22 mouse cellular contexts compared by ENCODE assay signal in genomic region chr4:151859275-151859674, GRCm38 (mm10). TPM values are rescaled to one million over a fixed set of nuclear protein-coding genes. Genes with fewer than 3 reads are reported as not detected.
DNase-seq lines count a peak whose midpoint lies in the region; ATAC-seq lines count a peak whose summit lies in the region.
"Had no signal": no experiment of that assay in that cellular context is flagged by ENCODE, and none has a peak within 500 bp of the region (broad histone marks: within the 10 kb centered on the region; RNA-seq: fewer than 3 reads in every experiment).

No protein-coding gene starts in this region.

- peak overlapping the region; percentile 38 for H3K4me2 ChIP-seq in heart, embryonic 12.5 days
- peak overlapping the region; percentile 99 for H3K4me2 ChIP-seq in liver, embryonic 12.5 days
- H3K4me2 ChIP-seq: embryonic facial prominence, embryonic 15.5 days; midbrain, embryonic 11.5 days had no signal

- intact Hi-C loops in heart, postnatal 36 days (cut with DNase I) = loop anchor here (2.0 to 10.0 kb wide), 3 partner anchors 376 to 702 kb away; no protein-coding TSS in a partner anchor

- WGBS in heart, embryonic 12.5 days = 48% methylated on average over 7 of the region's 7 CpGs
- WGBS in liver, embryonic 12.5 days (ENCODE audit: insufficient replicate concordance) = 14% methylated on average over 7 of the region's 7 CpGs

- no peaks in the 10 kb centered on the region for H3K27me3 ChIP-seq in heart, embryonic 12.5 days (replicated peaks)
- no peaks in the 10 kb centered on the region for H3K27me3 ChIP-seq in megakaryocyte, embryonic 14.5 days (replicated peaks)
- H3K27me3 ChIP-seq in liver, embryonic 12.5 days (replicated peaks) = no peaks in the 10 kb centered on the region
- H3K27me3 ChIP-seq: embryonic facial prominence, embryonic 15.5 days; hindbrain, embryonic 15.5 days had no signal

- H3K9me3 ChIP-seq in heart, embryonic 12.5 days (replicated peaks) = no peaks in the 10 kb centered on the region
- H3K9me3 ChIP-seq in megakaryocyte, embryonic 14.5 days = no peaks in the 10 kb centered on the region
- no peaks in the 10 kb centered on the region for H3K9me3 ChIP-seq in liver, embryonic 12.5 days (replicated peaks)
- H3K9me3 ChIP-seq: embryonic facial prominence, embryonic 15.5 days; hindbrain, embryonic 15.5 days had no signal

- no peak overlapping the region for H3K9ac ChIP-seq in heart, embryonic 12.5 days
- 0 out of 2 replicates have a peak overlapping the region, but pooled peaks have one; percentile 10 for H3K9ac ChIP-seq in liver, embryonic 12.5 days
- H3K9ac ChIP-seq: embryonic facial prominence, embryonic 15.5 days; hindbrain, embryonic 15.5 days had no signal

- DNase-seq in heart, postnatal 36 days = no peak
- no peak for DNase-seq in left cerebral cortex, adult 9 months (ENCODE audit: low spot score in 2 of 2)
- DNase-seq in adrenal gland, postnatal 4 days (ENCODE audit: low spot score in 2 of 2) = no peak
- DNase-seq: cerebellum, adult 11 months; cerebellum, postnatal 14 days; embryo, embryonic 11 days; left cerebral cortex, postnatal 4 days; lung, adult 18-20 months; right cerebral cortex, adult 18-20 months; spleen, adult 18-20 months; thymus, adult 18-20 months had no signal

- peak overlapping the region; percentile 19; the same call in 1 of the 2 replicates for H3K27ac ChIP-seq in heart, embryonic 12.5 days (ENCODE audit: poor library complexity, severe bottlenecking)
- peak overlapping the region; percentile 67 for H3K27ac ChIP-seq in liver, embryonic 12.5 days
- H3K27ac ChIP-seq: embryonic facial prominence, embryonic 15.5 days; hindbrain, embryonic 15.5 days; kidney, postnatal 0 days; layer of hippocampus, adult 2 months had no signal

- peaks cover 40% of the 10 kb centered on the region for H3K4me1 ChIP-seq in heart, embryonic 12.5 days (replicated peaks)
- H3K4me1 ChIP-seq in megakaryocyte, embryonic 14.5 days = peaks cover 79% of the 10 kb centered on the region
- H3K4me1 ChIP-seq in liver, embryonic 12.5 days = peaks cover 65% of the 10 kb centered on the region

- H3K4me3 ChIP-seq in heart, embryonic 12.5 days = peak overlapping the region; percentile 9; the same call in 1 of the 2 replicates
- peak overlapping the region; percentile 97 for H3K4me3 ChIP-seq in megakaryocyte, embryonic 14.5 days (replicated peaks)
- peak overlapping the region; percentile 10 for H3K4me3 ChIP-seq in liver, embryonic 12.5 days
- H3K4me3 ChIP-seq: hindbrain, embryonic 15.5 days; layer of hippocampus, adult 2 months had no signal

- H3K36me3 ChIP-seq in heart, embryonic 12.5 days = peaks cover 10% of the 10 kb centered on the region
- H3K36me3 ChIP-seq in megakaryocyte, embryonic 14.5 days (replicated peaks; ENCODE audit: low read length) = peaks cover 42% of the 10 kb centered on the region
- H3K36me3 ChIP-seq in liver, embryonic 12.5 days = peaks cover 16% of the 10 kb centered on the region
- H3K36me3 ChIP-seq: hindbrain, embryonic 15.5 days had no signal

- ATAC-seq in heart, embryonic 12.5 days (ENCODE audit: insufficient number of reproducible peaks, low FRiP score) = no peak
- ATAC-seq in megakaryocyte, adult 5-6 weeks (ENCODE audit: poor library complexity, severe bottlenecking) = no peak
- no peak for ATAC-seq in liver, embryonic 12.5 days
- ATAC-seq: forebrain, embryonic 14.5 days; intestine, postnatal 0 days had no signal

RNA-seq across cellular contexts. Expression of gene Camta1, which starts 2.4 kb away (rescaled TPM):
- 159 and 165 TPM in 2 replicates for polyA plus RNA-seq in heart, embryonic 12.5 days (2016; fragmentation: Nextera tagmentation; extraction: Ambion mirVana)
- total RNA-seq in heart, postnatal 36 days (2021) = 100 to 1,000 TPM; 217 to 218 TPM
- polyA plus RNA-seq in megakaryocyte, embryonic 14.5 days (2012; ENCODE audit: insufficient read depth, low replicate concordance) = 3.2 and 13.4 TPM in 2 replicates
- total RNA-seq in megakaryocyte, adult 5-6 weeks (2015) = 65.9 and 70.2 TPM in 2 replicates
- total RNA-seq in megakaryocyte, adult 5-6 weeks (2017) = 2.9 and 17.4 TPM in 2 replicates
- polyA plus RNA-seq in liver, embryonic 12.5 days (2016; fragmentation: Nextera tagmentation; extraction: Ambion mirVana) = 49.6 and 59.1 TPM in 2 replicates
- total RNA-seq in adrenal gland, postnatal 4 days (2021) = 10 to 100 TPM; 51.1 to 60.0 TPM

Comparison
In these comparisons a context has a peak if more than half of its experiments do, and no peak if none do; other contexts are left out.
1. H3K4me3 ChIP-seq: peak in every context shown above with its lines; median percentile 97 in megakaryocyte, embryonic 14.5 days; 10 in liver, embryonic 12.5 days; 9 in heart, embryonic 12.5 days.